Mouse (Mus musculus): ENCODE results near the gene Cep57l1.

The Cep57l1 gene

DNA sequence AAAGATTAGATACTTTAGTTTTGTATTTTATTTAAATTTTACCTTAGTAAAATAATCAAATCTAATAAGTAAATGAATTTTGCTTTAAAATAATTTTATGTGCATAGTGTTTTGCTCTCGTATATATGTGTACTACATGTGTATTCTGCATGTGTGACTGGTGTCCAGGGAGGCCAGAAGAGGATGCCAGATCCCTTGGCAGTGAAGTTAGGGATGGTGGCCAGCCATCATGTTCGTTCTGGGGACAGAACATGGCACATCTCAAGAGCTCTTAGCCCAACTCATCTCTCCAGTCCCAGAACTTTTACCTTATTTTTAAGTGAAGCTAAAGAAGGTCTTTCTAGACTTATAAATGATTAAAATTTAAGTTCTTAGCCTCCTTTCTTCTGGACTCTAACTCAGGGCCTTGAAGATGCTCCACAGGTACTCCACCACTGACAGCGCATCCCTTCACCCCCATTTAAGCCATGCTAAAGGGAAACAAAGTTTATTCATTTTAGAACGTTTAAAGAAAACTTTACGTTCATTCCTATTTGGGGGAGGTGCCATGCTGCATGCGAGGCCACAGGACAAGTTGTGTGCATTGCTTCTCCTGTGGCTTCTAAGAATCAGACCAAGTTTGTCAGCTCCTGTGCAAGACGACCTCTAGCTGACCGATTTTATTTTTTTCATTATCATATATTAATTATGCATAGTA, 8.5 kb upstream of the Cep57l1 start:
- in situ Hi-C loops (cut with MboI) = loop anchor here (10.0 kb wide), 1 partner anchor 477 kb away; no protein-coding TSS in a partner anchor

DNA sequence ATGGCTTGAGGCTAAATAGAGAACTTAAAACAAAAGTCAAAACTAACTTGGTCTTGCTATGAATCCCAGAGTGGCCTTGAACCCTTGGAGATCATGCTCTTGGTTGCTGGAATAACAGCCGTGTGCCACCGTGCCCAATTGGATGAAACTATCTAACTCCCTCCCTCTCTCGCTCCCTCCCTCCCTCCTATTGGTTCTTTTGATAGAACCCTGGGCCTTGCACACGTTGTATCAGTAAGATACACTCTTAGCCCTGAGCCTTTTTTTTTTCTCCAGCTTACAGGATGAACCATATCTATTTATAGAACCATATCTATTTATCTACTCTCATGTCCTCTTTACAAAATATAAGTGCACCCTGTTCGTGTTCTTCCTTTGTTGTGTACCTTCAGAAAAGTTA, 6.8 kb upstream of the Cep57l1 start:
- in situ Hi-C loops (cut with MboI) = loop anchor here (10.0 kb wide), 1 partner anchor 478 kb away; no protein-coding TSS in a partner anchor

DNA sequence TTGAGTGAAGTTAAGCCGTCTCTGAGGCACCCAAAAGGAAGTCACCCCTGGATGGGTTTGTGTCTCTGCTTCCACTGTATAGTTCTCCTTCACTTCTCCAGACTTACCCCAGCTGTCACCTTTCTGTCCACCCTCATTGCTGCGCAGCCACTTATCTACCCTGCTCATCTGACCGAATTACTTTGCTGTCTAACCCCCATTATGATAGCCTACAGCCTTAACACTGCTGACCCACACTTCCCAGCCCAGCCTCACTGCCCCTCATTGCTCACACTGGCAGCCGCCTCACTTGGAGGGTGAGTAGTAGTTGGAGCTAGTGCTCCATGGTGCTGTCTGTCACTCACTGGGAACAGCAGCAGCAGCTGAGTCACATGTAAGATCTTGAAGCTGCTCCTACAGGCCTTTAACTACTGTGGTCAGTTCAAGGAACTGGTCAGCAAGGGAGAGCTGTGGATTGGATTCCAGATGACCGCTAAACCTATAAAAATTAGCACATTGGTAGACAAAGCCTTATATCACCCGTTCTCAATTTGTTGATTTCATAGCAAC, 4.7 kb upstream of the Cep57l1 start:
- in situ Hi-C loops (cut with MboI) = loop anchor here (10.0 kb wide), 1 partner anchor 480 kb away; no protein-coding TSS in a partner anchor

DNA sequence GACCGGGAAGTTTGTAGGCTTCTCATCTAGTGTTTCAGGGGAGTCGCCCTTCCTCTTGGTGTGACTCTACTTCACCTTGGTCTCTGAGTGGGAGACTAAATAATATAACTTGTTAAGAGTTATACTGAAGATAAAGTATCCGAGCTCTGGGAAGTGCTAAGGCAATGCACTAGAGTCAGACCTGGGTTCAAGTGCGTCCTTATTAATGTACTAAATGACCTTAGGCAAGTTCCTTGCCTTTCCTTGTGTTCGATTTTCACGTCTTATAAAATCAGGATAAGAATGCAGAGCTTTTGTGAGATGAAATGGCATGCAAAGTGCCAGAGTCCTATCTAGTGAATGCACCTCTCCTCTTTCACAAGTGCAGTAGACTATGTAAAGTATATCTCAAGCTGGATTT, 2.9 kb upstream of the Cep57l1 start:
- in situ Hi-C loops (cut with MboI) = loop anchor here (10.0 kb wide), 1 partner anchor 482 kb away; no protein-coding TSS in a partner anchor

DNA sequence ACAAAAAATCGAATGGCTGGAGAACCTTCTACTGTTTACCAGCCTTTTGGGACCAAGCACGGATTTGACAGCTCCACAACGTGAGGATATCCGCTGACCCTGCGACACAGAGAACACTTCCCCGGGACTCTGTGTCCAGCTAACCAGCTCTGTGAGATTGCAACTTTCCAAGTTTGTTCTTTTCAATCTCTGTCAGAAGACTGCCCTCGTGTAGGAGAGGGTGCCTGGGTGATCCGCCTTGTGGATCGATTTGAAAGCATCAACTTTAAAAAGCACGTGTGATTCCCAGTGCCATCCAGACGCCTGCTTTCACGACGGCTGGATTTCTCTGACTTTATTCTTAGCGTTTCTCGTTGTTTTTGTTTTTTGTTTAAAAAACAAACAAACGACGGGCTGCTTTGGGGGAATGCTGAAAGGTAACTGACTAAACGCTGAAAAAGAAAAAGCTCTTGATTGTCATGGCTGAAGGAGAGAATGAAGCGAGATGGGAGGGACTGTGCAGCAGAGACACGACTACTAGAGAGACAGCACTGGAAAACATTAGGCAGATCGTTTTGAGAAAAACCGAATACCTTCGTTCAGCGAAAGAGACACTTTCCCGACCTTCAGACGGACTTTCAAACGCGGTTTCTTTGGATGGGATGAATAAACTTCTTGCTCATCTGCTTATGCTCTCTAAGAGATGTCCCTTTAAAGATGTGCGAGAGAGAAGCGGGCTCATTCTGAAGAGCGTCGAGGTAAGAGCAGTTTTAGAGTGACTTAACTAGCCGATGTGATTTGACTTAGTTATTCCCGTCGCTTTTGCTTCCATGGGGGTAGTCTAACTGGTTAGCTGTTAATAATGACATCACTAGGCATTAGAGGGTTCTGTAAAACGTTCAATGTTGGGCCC, 1.1 kb upstream of the Cep57l1 start:
- in situ Hi-C loops (cut with MboI) = loop anchor here (10.0 kb wide), 1 partner anchor 484 kb away; no protein-coding TSS in a partner anchor

DNA sequence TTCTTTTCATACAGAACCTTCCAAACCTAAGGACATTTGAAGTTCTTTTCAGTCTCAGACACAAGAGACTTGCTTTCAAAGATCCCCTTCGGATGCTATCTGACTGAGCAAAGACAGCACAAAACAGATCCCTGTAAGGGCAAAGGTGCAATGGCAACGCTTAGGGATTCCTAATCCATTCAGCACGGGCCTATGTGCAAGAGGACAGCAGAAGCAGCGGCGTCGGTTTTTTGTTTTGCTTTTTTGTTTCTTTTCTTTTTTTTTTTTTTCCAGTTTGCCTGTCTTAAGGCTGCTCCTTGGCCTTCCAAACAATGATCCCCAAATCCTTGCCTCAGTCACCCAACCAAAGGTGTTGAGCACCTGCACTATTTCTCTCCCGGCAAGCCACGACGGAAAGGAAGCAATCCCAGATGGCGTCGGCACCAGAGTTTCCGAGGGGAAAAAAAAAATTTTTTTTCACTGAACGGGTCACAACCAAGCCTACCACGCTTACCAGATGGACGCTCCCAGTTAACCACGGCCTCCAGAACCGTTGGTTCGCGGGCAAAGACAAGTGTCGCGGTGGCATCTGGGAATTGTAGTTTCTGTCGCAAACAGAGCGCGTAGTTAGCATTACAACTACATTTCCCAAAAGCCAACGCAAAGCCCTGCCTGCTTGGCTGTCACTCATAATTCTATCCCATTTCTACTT, 446 bp downstream of the Cep57l1 start:
- in situ Hi-C loops (cut with MboI) = no loop called here

DNA sequence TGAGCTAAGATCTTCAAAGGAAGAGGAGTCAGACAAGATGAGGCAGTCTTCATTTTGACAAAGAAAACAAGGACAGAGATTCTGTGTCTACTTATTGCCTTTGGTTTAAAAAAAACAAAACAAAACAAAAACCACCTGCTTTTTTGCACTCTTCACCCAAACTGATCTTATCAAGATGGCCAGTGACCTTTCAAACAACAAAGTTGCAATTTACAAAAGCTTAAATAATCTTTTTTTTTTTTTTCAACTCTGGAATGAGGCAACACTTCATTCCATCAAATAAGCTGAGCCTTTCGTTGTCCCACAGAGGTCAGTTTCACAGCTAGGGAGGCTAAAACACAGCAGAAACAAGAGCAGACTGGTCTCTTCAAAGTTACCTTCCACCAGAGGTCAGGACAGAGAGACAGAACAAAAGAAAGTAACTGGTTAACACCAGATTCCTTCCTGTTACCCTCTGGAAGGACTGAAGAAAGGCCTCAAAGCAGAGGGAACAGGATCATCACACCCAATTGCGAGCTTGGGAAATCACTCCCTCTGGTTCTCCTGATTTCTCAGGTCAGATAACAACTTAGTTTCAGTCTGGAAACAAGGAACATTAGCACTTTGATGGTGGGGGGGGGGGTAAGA, 3.8 kb downstream of the Cep57l1 start:
- in situ Hi-C loops (cut with MboI) = no loop called here

DNA sequence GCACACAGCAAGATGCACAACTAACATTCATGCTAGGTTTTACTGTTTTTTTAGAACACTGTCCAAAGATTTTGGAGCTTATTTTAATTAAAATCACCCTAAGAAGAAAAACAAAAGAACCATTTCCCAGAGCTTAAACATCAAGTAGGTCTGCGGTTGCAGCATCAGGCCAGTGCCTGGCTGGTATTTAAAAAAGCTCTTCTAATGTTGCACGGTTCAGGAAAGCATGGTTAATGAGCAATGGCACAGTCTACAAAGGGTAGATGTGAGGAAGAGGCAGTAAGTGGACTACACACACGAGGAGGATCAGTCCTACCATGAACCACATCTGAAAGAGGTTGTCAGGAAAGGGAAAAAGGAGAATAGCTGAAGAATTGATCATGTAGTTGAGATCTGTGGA, 5.0 kb downstream of the Cep57l1 start:
- in situ Hi-C loops (cut with MboI) = no loop called here

DNA sequence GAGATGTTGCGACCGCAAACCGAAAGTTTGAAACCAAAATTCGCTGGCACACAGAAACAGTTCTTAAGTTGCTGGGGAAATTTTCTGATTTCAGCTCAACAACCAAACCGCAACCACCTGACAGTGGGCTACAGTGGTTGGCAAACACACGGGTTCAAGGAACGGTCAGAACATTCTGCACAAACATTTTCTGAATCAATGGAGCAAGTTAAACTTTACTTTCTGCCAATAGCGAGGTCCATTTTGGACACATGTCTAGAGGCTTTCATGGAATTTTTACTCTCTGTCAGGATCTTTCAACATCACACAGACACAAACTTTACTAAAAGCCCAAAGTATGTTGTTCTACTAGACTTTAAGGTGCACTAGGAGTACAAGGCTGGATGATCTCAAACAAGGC, 6.2 kb downstream of the Cep57l1 start:
- in situ Hi-C loops (cut with MboI) = no loop called here

DNA sequence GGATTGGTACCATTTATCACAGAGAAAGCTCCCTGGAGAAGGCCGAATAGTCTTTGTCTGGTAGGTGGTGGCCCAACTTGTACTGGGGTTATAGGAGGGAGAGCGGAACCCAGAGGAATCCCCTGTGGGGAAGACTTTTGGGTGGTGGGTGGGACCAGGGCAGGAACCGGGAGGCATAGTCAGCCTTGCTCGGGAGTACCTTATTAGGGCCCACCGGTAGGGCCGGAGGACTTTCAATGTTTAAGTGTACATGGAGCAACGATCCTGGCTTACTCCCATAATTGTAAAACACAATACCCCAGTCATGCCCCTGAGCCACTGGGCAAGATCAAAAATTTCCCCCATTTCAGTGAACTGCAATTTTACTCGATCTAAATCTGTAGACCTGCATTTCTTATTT, 12.4 kb downstream of the Cep57l1 start:
- in situ Hi-C loops (cut with MboI) = no loop called here

DNA sequence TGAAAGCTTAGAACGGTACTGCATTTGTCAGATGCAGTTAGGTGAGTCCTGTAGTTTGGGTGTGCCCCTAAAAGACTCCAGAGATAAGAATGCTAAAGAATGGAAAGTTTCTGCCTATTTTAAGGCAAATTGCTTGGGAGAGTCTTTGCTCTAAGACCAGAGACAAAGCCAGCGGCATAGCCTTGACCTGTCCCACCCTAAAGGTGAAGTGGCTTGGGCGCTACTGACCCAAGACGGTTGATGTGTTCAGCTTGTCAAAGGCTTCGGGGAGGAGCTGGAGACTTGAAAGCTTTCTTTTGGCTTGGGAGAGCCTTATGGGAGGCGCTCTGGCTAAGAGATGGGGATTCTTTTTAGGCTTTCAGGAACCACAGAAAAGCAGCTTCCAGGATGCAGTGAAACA, 17.3 kb downstream of the Cep57l1 start:
- in situ Hi-C loops (cut with MboI) = no loop called here

DNA sequence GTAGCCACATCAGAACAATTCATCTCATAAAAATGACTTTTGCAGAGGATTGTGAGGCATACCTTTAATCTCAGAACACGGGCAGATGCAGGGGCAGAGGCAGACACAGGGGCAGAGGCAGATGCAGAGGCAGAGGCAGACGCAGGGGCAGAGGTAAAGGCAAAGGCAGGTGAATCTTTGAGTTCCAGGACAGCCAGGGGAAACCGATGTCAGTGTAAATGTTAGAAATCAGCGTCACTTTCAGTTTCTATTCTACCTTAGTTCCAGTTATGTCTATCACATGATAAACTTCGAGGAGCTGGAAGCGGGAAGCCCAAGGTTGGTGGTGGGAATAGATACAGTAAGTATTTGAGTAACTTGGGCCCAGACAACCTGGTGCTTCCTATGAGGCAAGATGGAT, 42.4 kb downstream of the Cep57l1 start:
- in situ Hi-C loops (cut with MboI) = no loop called here

DNA sequence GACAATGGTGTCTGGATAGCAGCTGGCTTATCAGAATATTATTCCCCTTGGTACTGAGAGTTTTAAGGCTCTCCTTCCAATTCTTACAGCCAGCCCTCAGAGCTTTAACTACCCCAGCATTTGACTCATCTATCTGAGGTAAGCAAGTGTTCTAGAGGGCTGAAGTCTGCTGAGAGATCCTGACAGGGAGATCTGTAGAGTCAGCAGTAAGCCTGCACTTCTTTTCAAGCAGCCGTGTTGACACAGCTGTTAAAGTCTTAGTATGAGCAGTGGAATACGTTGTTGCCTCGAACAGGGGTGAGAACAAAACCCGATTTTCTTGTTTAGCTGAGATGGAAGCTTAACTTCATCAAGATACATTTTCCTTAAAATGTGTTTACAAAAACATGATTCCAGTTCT, 43.4 kb downstream of the Cep57l1 start:
- in situ Hi-C loops (cut with MboI) = no loop called here

DNA sequence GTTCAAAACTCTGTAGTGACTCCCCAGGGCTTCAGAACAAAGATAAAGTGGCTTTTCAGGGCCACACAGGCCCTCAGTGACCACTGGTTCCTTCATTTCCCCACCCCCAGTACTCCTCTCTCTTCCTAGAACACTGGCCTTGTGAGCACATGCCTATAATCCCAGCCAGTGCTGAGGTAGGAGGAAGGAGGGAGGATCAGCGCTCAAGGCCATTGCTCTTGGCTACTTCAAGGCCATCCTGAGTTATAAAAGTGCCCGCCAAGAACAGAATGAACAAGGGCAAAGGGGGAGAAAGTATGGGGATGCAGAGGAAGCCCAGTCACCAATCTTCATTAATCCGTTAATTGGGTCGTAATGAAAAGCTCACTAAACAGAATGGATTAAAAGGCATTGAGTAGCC, 44.1 kb downstream of the Cep57l1 start:
- in situ Hi-C loops (cut with MboI) = no loop called here

DNA sequence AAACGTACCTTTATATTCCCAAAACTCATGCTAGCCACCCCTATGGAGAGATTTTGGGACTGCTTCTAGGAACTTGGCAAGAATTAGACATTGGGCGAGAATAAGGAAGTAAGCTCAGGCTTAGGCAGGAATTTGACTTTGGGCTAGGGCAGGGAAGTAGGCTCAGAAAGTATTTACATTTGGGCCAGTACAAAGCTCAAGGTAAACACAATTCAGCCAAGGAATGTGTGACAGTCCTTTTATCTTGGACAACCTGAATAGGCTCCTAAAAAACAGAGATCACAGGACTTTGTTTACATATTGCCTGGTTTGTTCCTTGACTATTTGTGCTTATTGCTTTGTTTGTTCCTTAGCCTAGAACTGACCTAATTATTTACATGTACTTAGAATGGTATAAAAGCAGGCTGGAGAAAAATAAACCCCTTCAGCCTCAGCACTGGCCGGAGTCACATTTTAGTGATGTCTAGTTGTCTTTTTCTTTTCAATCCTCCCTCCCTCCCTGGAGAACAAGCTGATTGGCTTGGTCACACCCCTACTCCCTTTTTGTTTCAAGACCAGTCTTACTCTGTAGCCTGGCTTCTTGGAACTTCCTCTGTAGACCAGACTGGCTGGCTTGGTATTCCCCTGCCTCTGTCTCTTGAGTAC, 45.8 kb downstream of the Cep57l1 start:
- in situ Hi-C loops (cut with MboI) = no loop called here

DNA sequence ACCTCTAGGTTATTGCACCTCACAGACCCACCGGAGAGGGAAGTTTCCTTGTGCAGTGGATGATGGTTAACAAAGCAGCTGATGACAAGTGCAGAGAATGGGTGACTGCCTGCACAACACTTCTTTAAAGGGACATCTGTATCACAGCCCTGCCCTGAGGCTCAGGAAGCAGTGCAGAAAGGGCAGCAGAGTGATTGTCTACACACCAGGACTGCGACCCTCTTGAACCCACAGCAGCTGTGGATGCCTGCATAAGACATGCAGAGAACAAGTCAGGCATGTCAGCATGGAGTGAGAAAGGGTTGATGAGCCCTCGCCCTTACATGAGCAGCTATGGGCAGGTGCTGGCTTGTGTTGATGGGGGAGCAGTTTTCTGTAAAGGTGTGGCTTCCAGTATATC, 48.8 kb downstream of the Cep57l1 start:
- in situ Hi-C loops (cut with MboI) = no loop called here

DNA sequence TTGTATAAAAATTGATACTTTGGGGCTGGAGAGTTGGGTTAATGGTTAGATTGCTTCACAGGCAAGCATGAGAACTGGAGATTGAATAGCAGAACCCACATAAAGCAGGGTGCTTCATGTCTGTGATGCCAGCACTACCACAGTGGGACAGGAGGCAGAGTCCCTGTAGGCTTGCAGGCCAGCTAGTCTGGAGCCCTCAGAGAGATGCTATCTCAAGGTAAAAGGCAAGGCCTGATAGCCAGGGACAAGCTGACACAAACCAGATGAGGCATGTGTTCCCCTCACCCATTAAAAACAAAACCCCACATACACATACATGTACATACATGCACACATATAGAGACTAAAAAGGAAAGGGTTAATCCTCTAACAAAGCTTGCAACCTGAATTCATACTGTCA, 51.6 kb downstream of the Cep57l1 start:
- in situ Hi-C loops (cut with MboI) = no loop called here

DNA sequence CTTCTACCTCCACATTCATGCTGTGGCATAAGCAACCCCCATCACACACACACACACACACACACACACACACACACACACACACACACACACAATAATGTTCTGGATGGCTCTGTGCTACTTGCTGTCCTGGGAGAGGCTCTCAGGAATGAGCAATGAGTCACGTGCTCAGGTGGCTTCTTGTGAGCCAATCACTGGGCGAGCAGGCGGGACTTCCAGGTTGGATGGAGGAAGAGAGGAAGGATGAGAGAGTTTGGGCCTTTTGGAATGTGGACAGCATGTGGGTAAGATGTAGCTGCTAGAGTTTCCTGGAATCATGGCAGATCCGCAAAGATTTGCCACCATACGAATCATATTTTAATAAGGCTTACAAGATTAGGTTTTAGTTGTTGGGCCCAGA, 52.4 kb downstream of the Cep57l1 start:
- in situ Hi-C loops (cut with MboI) = no loop called here

DNA sequence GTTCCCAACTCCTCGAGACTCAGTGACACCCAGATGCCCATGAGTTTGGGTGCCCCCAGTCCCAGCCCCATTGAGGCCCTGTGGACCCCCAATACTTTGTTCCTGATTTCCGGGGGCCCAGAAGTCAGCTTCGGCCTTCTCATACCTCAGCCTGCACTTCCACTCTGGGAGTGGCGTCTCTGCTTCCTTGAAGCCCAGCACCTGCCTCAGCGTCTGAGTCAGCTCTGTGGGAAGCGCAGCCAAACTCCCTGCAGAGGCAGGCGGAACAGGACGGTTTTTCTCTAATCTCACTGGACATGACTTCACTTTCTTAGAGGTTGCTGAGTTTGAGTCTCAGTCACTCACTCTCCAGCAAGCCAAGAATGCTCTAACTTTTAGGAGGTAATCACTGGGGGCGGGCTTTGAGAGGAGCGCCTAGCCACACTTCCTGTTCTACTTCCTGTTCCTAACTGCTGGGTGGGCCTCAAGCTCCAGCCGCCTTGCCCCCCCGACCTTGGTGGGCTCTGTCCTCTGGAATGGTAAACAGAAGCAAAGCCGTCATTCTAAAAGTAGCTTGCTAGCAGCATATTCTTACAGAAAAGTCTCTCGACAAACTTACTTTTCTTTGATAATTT, 57.7 kb downstream of the Cep57l1 start:
- in situ Hi-C loops (cut with MboI) = no loop called here

DNA sequence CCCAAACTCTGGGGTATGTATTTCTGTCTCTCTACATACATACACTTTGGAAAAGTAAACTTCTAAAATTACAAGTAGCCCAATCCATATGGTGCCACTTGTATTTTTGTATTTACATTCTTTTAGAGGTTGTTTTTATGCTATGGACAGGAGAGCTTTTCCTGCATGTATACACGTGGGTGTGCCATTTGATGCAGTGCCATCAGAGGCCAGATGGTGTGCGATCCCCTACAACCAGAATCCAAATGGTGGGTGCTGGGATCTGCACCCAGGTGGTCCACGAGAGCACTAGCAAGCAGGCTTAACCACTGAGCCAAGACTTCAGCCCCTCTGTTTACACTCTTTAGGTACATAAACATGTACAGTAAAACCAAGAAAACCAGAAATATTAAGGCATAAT, 60.4 kb downstream of the Cep57l1 start:
- in situ Hi-C loops (cut with MboI) = no loop called here

DNA sequence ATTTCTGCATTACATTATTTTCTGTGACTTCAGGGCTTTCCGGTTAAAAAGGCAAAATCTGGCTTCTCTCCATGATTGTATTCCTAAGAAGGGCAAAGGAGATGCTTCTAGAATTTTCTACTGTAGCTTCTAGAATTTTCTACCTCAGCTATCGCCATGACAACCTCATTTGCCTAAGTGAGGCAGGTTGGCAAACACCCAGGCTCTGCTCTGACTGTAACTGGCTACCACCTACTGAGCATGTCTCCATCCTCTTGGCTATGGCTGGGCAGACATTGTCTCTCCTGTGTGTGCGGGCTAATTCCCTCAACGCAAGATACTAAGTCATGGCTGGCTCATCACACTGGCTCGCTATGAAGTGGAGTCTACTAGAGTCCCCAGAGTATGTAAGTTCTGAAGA, 63.1 kb downstream of the Cep57l1 start:
- in situ Hi-C loops (cut with MboI) = no loop called here
